Mouse (Mus musculus) lung, postnatal 0 days (tissue): ENCODE measurements around the gene Dcaf7. TPM values are rescaled to one million over a fixed set of nuclear protein-coding genes. Genes with fewer than 3 reads are reported as not detected.

Source experiments
- ATAC-seq: fragments of 200-750 bp; cut with Nextera tagmentation; 2 replicates; pipeline ENCODE4 v1.8.0; 2017; ENCODE audit warnings: moderate library complexity
- DNase-seq: peaks from one replicate; pipeline ENCODE4 v3.0.0-alpha.2; 2016; ENCODE audit warnings: low spot score
- H3K27ac ChIP-seq: fragments of 300-500 bp; sonication (generic); 2 replicates; pipeline ENCODE4 v1.5.1; 2014; ENCODE audit warnings: antibody characterized with exemption, mild to moderate bottlenecking, low read length, mixed read lengths
- H3K27me3 ChIP-seq: fragments of 300-500 bp; sonication (generic); replicated peaks from 2 replicates; pipeline ENCODE4 v1.6.1; 2014; ENCODE audit warnings: low read length, mixed read lengths; ENCODE audit not compliant: insufficient read depth
- H3K36me3 ChIP-seq: fragments of 300-500 bp; sonication (generic); 2 replicates; pipeline ENCODE4 v1.6.1; 2014; ENCODE audit warnings: low read length, mixed read lengths; ENCODE audit not compliant: insufficient read depth
- H3K4me1 ChIP-seq: fragments of 300-500 bp; sonication (generic); 2 replicates; pipeline ENCODE4 v1.6.1; 2014; ENCODE audit warnings: antibody characterized with exemption, low read depth, low read length, mixed read lengths; ENCODE audit not compliant: insufficient read depth
- H3K4me2 ChIP-seq: fragments of 300-500 bp; sonication (generic); replicated peaks from 2 replicates; pipeline ENCODE4 v1.6.1; 2014; ENCODE audit warnings: low read depth, mild to moderate bottlenecking, low read length, moderate library complexity, mixed read lengths
- H3K4me3 ChIP-seq: fragments of 300-500 bp; sonication (generic); 2 replicates; pipeline ENCODE4 v1.5.1; 2014; ENCODE audit warnings: low read depth, low read length
- H3K9ac ChIP-seq: fragments of 300-500 bp; sonication (generic); replicated peaks from 2 replicates; pipeline ENCODE4 v1.6.1; 2014; ENCODE audit warnings: low read depth, mild to moderate bottlenecking
- H3K9me3 ChIP-seq: fragments of 300-500 bp; sonication (generic); 2 replicates; pipeline ENCODE4 v1.6.1; 2016; ENCODE audit warnings: low read length, mixed read lengths
- CTCF ChIP-seq: IDR thresholded peaks from 2 replicates; pipeline ENCODE4 v1.5.1; 2016; ENCODE audit warnings: antibody characterized with exemption, mild to moderate bottlenecking
- EP300 ChIP-seq: IDR thresholded peaks from 2 replicates; pipeline ENCODE4 v1.6.1; 2016; ENCODE audit warnings: antibody characterized with exemption, mild to moderate bottlenecking, control low read depth
- WGBS: fragments of 180-500 bp; shearing (Covaris S2); extraction: QIAGEN DNeasy Blood & Tissue Kit; methylation state at CpG from one replicate; pipeline ENCODE4 v1.1.7; 2014; 5-methylcytosine and 5-hydroxymethylcytosine counted together
- polyA plus RNA-seq: library from polyadenylated mRNA; unstranded; fragments of >200 nt; fragmentation: Nextera tagmentation; extraction: Ambion mirVana; gene quantifications from 2 replicates; pipeline ENCODE4 v1.2.1, GENCODE M21; 2015

Dcaf7 gene
- polyA plus RNA-seq: 26.6 and 28.9 TPM in 2 replicates

- ATAC-seq (peak; percentile 99), DNase-seq (peak; percentile 99)
- H3K27ac ChIP-seq: peak within 1 kb of the TSS; percentile 90
- peaks cover 14% of the 10 kb centered on the region; the same call in 1 of the 2 replicates for H3K4me1 ChIP-seq
- under 1% methylated on average over 65 of the region's 66 CpGs for WGBS
- H3K9ac ChIP-seq: peak within 1 kb of the TSS; percentile 82
- no peaks in the 10 kb centered on the region for H3K36me3 ChIP-seq
- TF ChIP-seq EP300 (no peak; the same call in 1 of the 2 replicates), CTCF (no peak)
- peak within 1 kb of the TSS; percentile 96 for H3K4me3 ChIP-seq
- H3K27me3 ChIP-seq: no peaks in the 10 kb centered on the region
- peak within 1 kb of the TSS; percentile 84 for H3K4me2 ChIP-seq
- H3K9me3 ChIP-seq: no peaks in the 10 kb centered on the region
Measured at GRCm38 (mm10) chr11:106036548-106037417, at the start of gene Dcaf7. Dcaf7 (plus strand) TSS chr11:106036872.

- Histone ChIP-seq H3K9me3 (no peaks in the 10 kb centered on the region), H3K4me3 (no peak overlapping the region), H3K27ac (peak overlapping the region; percentile 47; the same call in 1 of the 2 replicates), H3K27me3 (no peaks in the 10 kb centered on the region), H3K9ac (no peak overlapping the region), H3K4me2 (no peak overlapping the region), H3K4me1 (no peaks in the 10 kb centered on the region), H3K36me3 (no peaks in the 10 kb centered on the region)
- ATAC-seq: peak; percentile 56
- WGBS: 45% methylated on average over 6 of the region's 6 CpGs
- peak; percentile 91 for TF ChIP-seq EP300
- TF ChIP-seq CTCF: no peak
- peak; percentile 42 for DNase-seq
Measured at GRCm38 (mm10) chr11:105987446-105987845, 49.2 kb upstream of the Dcaf7 start.

- Histone ChIP-seq H3K27me3 (no peaks in the 10 kb centered on the region), H3K9me3 (no peaks in the 10 kb centered on the region), H3K4me1 (no peaks in the 10 kb centered on the region), H3K4me3 (no peak overlapping the region), H3K36me3 (no peaks in the 10 kb centered on the region), H3K27ac (peak overlapping the region; percentile 69), H3K4me2 (no peak overlapping the region), H3K9ac (no peak overlapping the region)
- ATAC-seq (peak; percentile 86), DNase-seq (peak; percentile 60)
- WGBS: 63% methylated on average over 6 of the region's 6 CpGs
- TF ChIP-seq CTCF (no peak), EP300 (no peak)
Measured at GRCm38 (mm10) chr11:105989446-105989845, 47.2 kb upstream of the Dcaf7 start.

GRCm38 (mm10) chr11:105990231-105990630 is 46.4 kb upstream of the Dcaf7 start:
- Histone ChIP-seq H3K27ac (peak overlapping the region; percentile 68; the same call in 1 of the 2 replicates), H3K9ac (no peak overlapping the region), H3K36me3 (no peaks in the 10 kb centered on the region), H3K4me2 (no peak overlapping the region), H3K4me1 (no peaks in the 10 kb centered on the region), H3K4me3 (no peak overlapping the region), H3K27me3 (no peaks in the 10 kb centered on the region), H3K9me3 (no peaks in the 10 kb centered on the region)
- peak; percentile 75 for TF ChIP-seq EP300
- TF ChIP-seq CTCF: no peak
- whole genome bisulfite sequencing: 36% methylated on average over 2 of the region's 2 CpGs
- DNase-seq (peak; percentile 67), ATAC-seq (peak; percentile 77)

GRCm38 (mm10) chr11:105994375-105994774 is 42.3 kb upstream of the Dcaf7 start, which contains the start of gene Ace3:
Ace3 (plus strand) TSS chr11:105994675.
- WGBS: 94% methylated on average over 3 of the region's 3 CpGs
- H3K4me3 ChIP-seq: no peak within 1 kb of the TSS
- H3K4me2 ChIP-seq: no peak within 1 kb of the TSS
- no peak for TF ChIP-seq CTCF
- no peak for TF ChIP-seq EP300
- H3K27ac ChIP-seq: no peak within 1 kb of the TSS
- DNase-seq (no peak), ATAC-seq (no peak)
- no peak within 1 kb of the TSS for H3K9ac ChIP-seq
- no peaks in the 10 kb centered on the region for H3K4me1 ChIP-seq
- H3K9me3 ChIP-seq: no peaks in the 10 kb centered on the region
- no peaks in the 10 kb centered on the region for H3K36me3 ChIP-seq
- no peaks in the 10 kb centered on the region for H3K27me3 ChIP-seq

- Histone ChIP-seq H3K9me3 (no peaks in the 10 kb centered on the region), H3K4me1 (no peaks in the 10 kb centered on the region), H3K27ac (no peak overlapping the region), H3K27me3 (no peaks in the 10 kb centered on the region), H3K36me3 (no peaks in the 10 kb centered on the region), H3K9ac (no peak overlapping the region), H3K4me3 (no peak overlapping the region), H3K4me2 (no peak overlapping the region)
- DNase-seq: no peak
- WGBS: 95% methylated on average over 6 of the region's 6 CpGs
- ATAC-seq: no peak
- no peak for TF ChIP-seq EP300
- TF ChIP-seq CTCF: no peak
Measured at GRCm38 (mm10) chr11:106000062-106000461, 36.6 kb upstream of the Dcaf7 start.
